Mouse (Mus musculus) neural tube, embryonic 12.5 days (tissue): Measurements from ENCODE around the gene Def8. TPM values are rescaled to one million over a fixed set of nuclear protein-coding genes. Genes with fewer than 3 reads are reported as not detected.

Source experiments
- ATAC-seq: fragments of 200-750 bp; cut with Nextera tagmentation; 2 replicates; pipeline ENCODE4 v1.8.0; 2017; ENCODE audit warnings: low read depth, mild to moderate bottlenecking, moderate TSS enrichment, moderate library complexity; ENCODE audit not compliant: low FRiP score
- H3K27ac ChIP-seq: fragments of 300-500 bp; sonication (generic); 2 replicates; pipeline ENCODE4 v1.5.1; 2016
- H3K27me3 ChIP-seq: fragments of 300-500 bp; sonication (generic); replicated peaks from 2 replicates; pipeline ENCODE4 v1.6.1; 2016; ENCODE audit warnings: mild to moderate bottlenecking
- H3K36me3 ChIP-seq: fragments of 300-500 bp; sonication (generic); 2 replicates; pipeline ENCODE4 v1.6.1; 2016; ENCODE audit warnings: mild to moderate bottlenecking
- H3K4me1 ChIP-seq: fragments of 300-500 bp; sonication (generic); 2 replicates; pipeline ENCODE4 v1.6.1; 2016
- H3K4me2 ChIP-seq: fragments of 300-500 bp; sonication (generic); replicated peaks from 2 replicates; pipeline ENCODE4 v1.6.1; 2016; ENCODE audit warnings: mild to moderate bottlenecking
- H3K4me3 ChIP-seq: fragments of 300-500 bp; sonication (generic); 2 replicates; pipeline ENCODE4 v1.5.1; 2016
- H3K9ac ChIP-seq: fragments of 300-500 bp; sonication (generic); 2 replicates; pipeline ENCODE4 v1.6.1; 2016; ENCODE audit warnings: mild to moderate bottlenecking
- H3K9me3 ChIP-seq: fragments of 300-500 bp; sonication (generic); 2 replicates; pipeline ENCODE4 v1.6.1; 2016; ENCODE audit warnings: mild to moderate bottlenecking
- WGBS: fragments of 180-500 bp; shearing (Covaris S2); methylation state at CpG from one replicate; pipeline ENCODE4 v1.1.7; 2016; 5-methylcytosine and 5-hydroxymethylcytosine counted together
- polyA plus RNA-seq: library from polyadenylated mRNA; unstranded; fragments of >200 nt; fragmentation: Nextera tagmentation; extraction: Ambion mirVana; gene quantifications from 2 replicates; pipeline ENCODE4 v1.2.1, GENCODE M21; 2016

Gene Def8
- polyA plus RNA-seq, 1 experiment from 2014 or later, result 43.2 TPM

DNA sequence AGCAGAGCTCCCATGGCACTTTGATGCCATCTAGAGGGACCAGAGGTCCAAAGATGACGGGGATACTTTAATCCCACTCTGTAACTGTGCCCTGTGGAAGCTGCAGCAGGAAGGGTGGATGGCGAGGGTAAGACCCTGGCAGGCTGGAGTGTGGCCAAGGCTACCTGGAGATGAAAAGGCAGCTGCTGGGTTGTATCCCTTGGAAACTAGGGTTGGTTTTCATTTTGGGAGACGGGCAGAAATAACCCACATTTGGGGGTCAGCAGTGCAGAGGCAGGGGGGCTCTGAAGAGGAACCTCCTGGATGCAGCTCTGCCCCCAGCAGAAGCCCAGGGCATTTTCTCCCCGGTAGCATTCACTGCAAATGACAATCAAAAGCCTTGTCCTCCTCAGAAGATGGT, 81.9 kb downstream of the Def8 start:
- no peak overlapping the region for H3K4me3 ChIP-seq
- H3K27me3 ChIP-seq, result no peaks in the 10 kb centered on the region
- no peak for ATAC-seq
- no peak overlapping the region for H3K27ac ChIP-seq
- H3K4me1 ChIP-seq, result no peaks in the 10 kb centered on the region
- H3K4me2 ChIP-seq, result no peak overlapping the region
- peaks cover 95% of the 10 kb centered on the region for H3K36me3 ChIP-seq
- 87% methylated on average over 4 of the region's 4 CpGs for WGBS
- no peak overlapping the region for H3K9ac ChIP-seq
- H3K9me3 ChIP-seq, result peaks cover 4% of the 10 kb centered on the region; the same call in 1 of the 2 replicates

DNA sequence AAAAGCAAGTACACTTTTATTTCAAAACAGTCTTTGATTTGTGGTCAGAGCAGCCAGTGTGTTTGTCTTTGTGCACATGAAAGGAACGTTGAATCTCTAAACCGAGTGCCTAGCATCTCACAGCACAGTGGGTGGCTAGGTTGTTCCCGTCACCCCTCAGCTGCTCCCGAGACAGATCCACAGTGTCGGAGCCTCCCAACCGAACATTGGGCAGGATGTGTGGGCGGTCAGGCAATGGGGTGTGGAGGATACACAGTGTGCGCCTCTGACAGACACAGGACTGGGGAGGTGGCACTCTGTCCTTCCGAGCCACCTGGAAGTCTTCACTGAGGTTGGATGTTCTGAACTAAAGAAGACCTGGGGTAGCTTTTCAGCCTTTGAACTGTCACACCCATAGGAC, 82.4 kb downstream of the Def8 start:
- no peaks in the 10 kb centered on the region for H3K27me3 ChIP-seq
- H3K4me1 ChIP-seq, result no peaks in the 10 kb centered on the region
- H3K4me3 ChIP-seq, result no peak overlapping the region
- H3K27ac ChIP-seq, result no peak overlapping the region
- peaks cover 4% of the 10 kb centered on the region; the same call in 1 of the 2 replicates for H3K9me3 ChIP-seq
- WGBS, result 86% methylated on average over 9 of the region's 9 CpGs
- peaks cover 92% of the 10 kb centered on the region for H3K36me3 ChIP-seq
- H3K9ac ChIP-seq, result no peak overlapping the region
- H3K4me2 ChIP-seq, result no peak overlapping the region
- no peak for ATAC-seq

DNA sequence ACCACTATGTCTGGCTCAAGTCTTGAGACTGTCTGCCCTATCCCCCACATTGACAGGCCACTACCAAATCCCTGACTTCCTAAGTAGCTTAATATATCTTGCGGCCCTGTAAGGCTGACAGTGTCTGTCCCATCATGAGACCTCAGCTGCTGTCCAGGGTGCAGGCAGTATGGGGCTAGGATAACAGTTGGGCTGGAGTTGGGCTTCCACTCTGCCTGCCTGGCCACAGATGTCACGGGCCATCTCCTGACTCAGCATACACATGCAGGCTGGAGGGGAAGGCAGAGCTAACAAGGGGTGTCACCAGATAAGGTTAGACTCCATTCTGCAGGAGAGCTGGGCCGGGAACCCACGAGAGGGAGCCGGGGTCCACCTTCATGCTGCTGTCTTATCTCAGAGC, 83.8 kb downstream of the Def8 start:
- no peaks in the 10 kb centered on the region for H3K27me3 ChIP-seq
- WGBS, result 92% methylated on average over 5 of the region's 5 CpGs

DNA sequence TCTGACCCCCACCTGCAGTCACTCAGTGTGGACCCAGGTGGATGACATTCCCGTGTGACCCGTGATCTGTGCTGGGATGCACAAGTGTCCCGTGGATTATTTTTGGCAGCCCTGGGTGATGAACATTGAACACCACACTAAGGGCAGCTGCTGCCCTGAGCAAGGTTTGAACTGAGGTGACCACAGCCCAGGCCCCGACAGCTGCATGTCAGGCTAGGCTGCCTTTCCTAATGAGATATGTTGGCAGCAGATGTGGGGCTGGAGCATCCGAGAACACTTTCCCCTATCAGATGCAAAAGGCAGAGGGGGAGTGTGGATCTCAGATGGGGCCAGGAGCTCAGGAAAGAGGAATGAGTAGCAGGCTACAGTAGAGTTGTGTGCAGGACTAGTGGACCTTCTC, 87.5 kb downstream of the Def8 start:
- Histone ChIP-seq H3K4me3 (no peak overlapping the region), H3K27me3 (0 out of 2 replicates have a peak, but pooled peaks cover 6% of the 10 kb centered on the region), H3K4me2 (no peak overlapping the region), H3K27ac (no peak overlapping the region), H3K9me3 (no peaks in the 10 kb centered on the region), H3K4me1 (peaks cover 25% of the 10 kb centered on the region; the same call in 1 of the 2 replicates), H3K9ac (no peak overlapping the region), H3K36me3 (peaks cover 42% of the 10 kb centered on the region)
- no peak for ATAC-seq
- 86% methylated on average over 5 of the region's 5 CpGs for WGBS

More for the DNA sequence above, 83.8 kb downstream of the Def8 start:
- no peak for ATAC-seq
- H3K36me3 ChIP-seq, result peaks cover 78% of the 10 kb centered on the region
- H3K9ac ChIP-seq, result no peak overlapping the region
- H3K4me1 ChIP-seq, result no peaks in the 10 kb centered on the region
- H3K4me2 ChIP-seq, result no peak overlapping the region
- no peak overlapping the region for H3K27ac ChIP-seq
- H3K4me3 ChIP-seq, result no peak overlapping the region
- peaks cover 4% of the 10 kb centered on the region; the same call in 1 of the 2 replicates for H3K9me3 ChIP-seq

Other genes starting within 250 kb of the Def8 start
- gene Dpep1, start 237.3 kb upstream of the Def8 start, polyA plus RNA-seq, result 0.33 and 0.37 TPM in 2 replicates
- gene Chmp1a, start 210.8 kb upstream of the Def8 start, polyA plus RNA-seq, result 145 and 148 TPM in 2 replicates
- 7.0 and 8.5 TPM in 2 replicates for gene Spata33, start 210.7 kb upstream of the Def8 start, polyA plus RNA-seq
- gene Cdk10, start 198.7 kb upstream of the Def8 start, polyA plus RNA-seq, result 35.6 and 36.1 TPM in 2 replicates
- 3.8 and 4.7 TPM in 2 replicates for gene Spata2l, start 187.3 kb upstream of the Def8 start, polyA plus RNA-seq
- gene Zfp276, start 169.3 kb upstream of the Def8 start, polyA plus RNA-seq, result 32.9 and 36.0 TPM in 2 replicates
- gene Vps9d1, start 169.2 kb upstream of the Def8 start, polyA plus RNA-seq, result 40.3 and 51.1 TPM in 2 replicates
- gene Fanca, start 105.0 kb upstream of the Def8 start, polyA plus RNA-seq, result 22.5 and 24.6 TPM in 2 replicates
- gene Spire2, start 90.8 kb upstream of the Def8 start, polyA plus RNA-seq, result 35.6 and 38.3 TPM in 2 replicates
- gene Tcf25, start 49.8 kb upstream of the Def8 start, polyA plus RNA-seq, result 225 and 278 TPM in 2 replicates
- 0.10 and 0.18 TPM in 2 replicates for gene Mc1r, start 16.4 kb upstream of the Def8 start, polyA plus RNA-seq
- gene Tubb3, start 12.1 kb upstream of the Def8 start, polyA plus RNA-seq, result 1,217 and 1,244 TPM in 2 replicates
- gene Afg3l1, start 54.4 kb downstream of the Def8 start, polyA plus RNA-seq, result 59.8 and 63.3 TPM in 2 replicates
- 55.5 and 56.0 TPM in 2 replicates for gene Dbndd1, start 91.9 kb downstream of the Def8 start, polyA plus RNA-seq
- 39.5 and 42.1 TPM in 2 replicates for gene Gas8, start 95.3 kb downstream of the Def8 start, polyA plus RNA-seq
- gene Rhou, start 230.4 kb downstream of the Def8 start, polyA plus RNA-seq, result 12.9 and 14.2 TPM in 2 replicates